Mouse (Mus musculus) skeletal muscle tissue, adult 2 months (tissue): ENCODE data around the gene Bysl.

Experiments
- DNase-seq: peaks from one replicate; pipeline ENCODE4 v3.0.0-alpha.2; 2012; ENCODE audit warnings: low read depth, low spot score

The Bysl gene

DNA sequence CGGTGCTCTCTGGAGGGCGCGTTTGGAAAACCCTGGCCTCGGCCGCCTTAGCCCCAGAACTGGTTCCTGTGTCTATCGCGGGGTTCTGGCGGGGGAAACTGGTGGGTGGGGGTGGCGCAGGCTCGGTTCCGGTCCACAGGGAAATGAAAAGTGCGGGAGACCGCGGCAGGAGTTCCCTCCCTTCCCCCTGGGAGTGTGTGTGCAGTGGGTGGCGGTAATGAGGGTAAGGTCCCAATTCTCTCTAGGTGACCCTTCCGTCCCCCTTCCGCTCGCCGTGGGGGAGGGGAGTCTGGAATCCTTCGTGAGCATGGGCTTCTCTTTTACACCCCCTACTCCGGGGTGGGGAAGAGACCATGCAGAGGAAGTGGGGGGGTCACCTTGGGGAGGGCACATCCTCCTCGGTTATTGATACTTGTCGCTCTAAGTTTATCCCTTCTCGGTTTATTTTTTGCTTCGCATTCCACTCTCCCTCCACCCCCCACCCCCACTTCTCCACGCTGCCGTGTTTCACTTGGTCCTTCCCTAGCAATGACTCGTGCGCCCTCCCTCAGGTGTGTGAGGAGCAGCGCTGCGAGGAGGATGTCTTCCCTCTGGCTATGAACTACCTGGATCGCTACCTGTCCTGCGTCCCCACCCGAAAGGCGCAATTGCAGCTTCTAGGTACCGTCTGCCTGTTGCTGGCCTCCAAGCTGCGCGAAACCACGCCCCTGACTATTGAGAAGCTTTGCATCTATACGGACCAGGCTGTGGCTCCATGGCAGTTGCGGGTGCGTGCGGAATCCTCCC, 16.9 kb downstream of the Bysl start:
- DNase-seq = no peak

DNA sequence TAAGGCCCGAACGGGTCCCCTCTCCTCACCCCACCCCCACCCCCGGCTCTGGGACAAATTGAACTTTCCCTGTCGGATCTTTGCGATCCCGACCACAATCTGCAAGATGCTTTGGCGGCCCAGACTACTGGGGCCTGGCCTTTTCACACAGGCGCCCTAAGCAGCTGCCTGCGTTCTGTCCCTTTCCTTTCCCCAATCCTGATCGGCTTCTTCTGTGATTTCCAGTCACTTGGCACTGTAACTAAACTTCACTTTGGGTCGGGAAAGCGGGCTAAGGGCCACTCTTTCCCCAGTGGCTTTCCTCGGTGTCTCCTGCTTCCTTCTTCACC, 17.5 kb downstream of the Bysl start:
- DNase-seq = no peak

DNA sequence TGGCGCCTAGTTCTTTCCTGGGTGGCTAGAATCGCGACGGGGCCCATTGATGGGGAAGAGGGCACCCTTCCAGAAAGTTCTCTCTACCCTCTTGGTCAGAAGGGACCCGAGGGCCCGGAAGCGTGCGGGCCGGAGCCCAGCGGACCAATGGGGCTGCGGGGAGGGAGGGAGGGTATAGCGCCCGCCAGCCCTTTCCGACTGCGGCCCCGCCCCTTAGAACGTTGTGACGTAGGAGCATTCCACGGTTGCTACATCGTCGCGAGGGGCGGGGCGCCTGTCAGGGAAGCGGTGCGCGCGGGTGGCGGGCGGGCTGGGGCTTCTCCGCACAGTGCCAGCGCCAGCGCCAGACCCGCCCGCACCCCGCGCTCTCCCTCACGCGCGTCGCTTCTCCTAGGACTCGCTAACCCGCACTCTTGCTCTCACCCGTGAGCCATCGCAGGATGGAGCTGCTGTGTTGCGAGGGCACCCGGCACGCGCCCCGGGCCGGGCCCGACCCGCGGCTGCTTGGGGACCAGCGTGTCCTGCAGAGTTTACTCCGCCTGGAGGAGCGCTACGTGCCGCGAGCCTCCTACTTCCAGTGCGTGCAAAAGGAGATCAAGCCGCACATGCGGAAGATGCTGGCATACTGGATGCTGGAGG, 18.0 kb downstream of the Bysl start:
- peak; percentile 88 for DNase-seq

DNA sequence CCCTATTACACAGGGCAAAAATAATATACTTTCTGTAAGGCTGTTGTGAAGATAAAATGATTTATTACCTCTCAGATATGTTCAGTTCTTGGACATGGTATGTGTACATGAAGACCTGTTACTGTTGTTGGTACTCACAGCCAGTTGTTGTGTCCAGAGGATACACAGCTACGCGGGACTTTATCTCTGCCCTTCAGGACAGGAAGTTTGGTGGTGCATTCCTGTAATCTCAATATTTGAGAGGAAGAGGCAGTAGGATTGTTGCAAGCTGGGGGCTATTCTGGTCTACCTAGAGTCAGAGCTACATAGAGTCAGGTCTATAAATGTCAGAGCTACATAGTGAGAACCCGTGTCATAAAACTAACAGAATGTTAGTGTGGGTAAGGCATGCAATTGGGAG, 20.2 kb downstream of the Bysl start:
- no peak for DNase-seq

DNA sequence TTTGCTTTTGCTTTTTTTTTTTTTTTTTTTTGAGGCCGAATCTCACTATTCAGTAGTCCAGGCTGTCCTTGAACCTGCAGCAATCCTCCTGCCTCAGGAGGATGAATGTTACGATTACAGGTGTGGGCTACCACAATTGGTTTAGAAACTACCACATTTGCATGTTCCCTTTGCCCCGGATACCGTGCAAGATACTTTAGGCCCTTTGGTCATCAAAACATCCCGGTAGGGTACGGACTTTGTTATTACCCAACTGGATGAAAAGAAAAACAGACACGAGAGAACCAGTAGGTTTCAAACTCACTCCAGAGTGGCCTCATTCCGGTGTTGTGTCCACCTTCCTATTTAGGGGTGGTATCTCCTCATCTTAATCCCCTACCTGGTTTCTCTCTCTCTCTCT, 22.8 kb downstream of the Bysl start:
- no peak for DNase-seq

DNA sequence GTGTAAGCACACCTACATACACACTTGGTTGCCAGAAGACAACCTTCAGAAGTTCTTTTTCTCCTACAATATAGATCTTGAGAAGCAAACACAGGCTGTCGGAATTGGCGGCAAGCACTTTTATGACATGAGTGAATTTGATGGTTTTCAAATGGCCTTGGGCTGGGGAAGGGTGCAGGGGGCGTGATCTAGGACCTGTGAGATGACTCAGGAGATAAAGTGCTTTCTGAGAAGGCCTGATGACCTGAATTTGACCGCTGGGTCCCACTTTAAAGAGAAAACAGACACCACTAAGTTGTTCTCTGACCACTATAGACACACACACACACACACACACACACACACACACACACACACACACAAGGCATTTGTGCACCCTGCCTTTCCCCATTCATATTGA, 30.3 kb downstream of the Bysl start:
- DNase-seq = no peak

DNA sequence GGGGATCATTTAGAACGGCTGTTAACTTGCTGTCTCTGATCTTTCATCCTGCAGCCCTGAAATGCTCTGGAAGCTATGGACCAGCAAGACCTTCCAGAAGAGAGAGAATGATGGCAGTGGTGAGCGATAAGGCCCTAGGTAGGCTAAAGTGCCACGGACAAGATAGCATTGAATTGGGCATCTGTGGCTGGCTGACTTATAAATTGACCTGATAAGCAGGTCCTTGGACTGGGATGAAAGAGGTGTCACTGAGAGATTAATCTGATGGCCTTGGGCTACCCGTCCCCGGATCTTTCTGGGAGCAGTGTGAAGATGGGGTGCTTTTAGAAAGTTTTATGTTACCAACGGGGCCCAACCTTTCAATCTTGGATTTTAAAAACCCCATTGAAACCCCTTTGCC, 32.6 kb downstream of the Bysl start:
- DNase-seq = no peak

DNA sequence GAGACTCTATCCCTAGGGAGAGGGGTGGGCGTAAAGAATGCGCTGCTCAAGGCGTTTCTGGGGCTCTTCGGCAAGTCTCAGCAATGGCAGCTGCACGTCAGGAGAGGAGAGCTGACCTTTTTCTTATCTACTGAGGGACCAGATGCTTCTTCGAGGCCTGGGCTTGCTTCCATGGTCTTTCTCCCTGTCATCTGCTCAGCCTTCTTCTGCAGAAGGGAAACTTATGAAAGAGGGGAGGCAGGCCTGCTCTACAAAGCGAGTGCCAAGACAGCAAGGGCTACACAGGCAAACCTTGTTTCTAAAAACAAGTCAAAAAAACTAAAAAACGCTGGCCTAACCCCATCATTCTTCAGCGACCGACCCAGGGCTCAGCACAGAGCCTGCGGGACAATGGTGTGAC, 36.5 kb downstream of the Bysl start:
- DNase-seq = no peak

DNA sequence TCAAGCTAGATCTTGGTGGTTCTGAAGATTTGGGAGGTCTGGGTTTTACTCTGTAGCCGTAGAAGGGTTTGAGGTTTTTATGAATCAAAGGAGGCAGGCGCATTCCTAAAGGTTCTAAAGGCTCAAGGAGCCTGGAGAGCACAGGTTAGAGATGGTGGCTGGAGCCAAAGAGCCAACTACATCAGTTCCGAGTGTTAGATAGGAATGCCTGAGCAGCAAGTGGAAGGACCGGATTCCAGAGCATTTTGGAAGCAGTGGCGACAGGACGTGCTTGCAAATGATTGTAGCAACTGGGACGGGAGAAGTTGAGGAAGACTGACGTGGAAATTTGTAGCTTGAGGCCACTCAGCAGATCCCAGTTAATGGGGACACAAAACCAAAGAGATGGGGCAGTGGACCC, 37.3 kb downstream of the Bysl start:
- no peak for DNase-seq

DNA sequence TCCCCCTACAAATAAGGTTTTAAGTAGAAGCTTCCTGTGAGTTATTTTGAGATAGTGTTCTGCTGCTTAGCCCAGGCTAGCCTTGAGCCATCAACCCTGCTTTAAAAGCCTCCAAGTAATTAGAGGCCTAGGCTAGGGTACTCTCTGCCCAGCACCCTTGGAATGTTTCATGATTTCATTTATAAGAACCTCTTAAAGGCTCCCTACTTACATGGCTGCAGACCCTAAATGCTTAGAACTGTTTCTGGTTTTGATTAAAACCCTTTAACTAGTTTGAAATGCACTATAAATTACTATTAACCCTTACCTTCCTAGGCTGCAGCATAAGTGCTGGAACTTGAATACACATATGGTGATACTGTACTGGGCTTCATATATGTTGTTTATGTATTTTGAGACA, 38.9 kb downstream of the Bysl start:
- no peak for DNase-seq

DNA sequence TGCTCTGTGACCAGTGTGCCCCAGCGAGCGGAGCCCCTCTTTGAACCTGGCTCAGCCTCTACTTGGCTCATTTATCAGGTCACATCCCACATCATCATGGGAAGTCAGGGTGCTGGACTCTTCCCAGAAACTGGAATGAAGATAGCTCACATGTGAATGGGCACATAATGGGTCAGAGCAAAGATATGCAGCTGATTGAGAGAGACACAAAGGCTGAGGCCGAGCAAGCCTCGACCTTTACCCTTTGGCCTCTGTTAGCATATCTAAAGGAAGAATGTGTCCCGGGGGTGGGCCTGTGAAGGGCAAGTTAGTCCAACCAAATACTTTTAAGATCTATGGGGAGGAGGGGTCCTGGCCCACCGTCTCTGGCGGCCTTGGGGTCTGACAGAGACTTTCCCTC, 39.7 kb downstream of the Bysl start:
- no peak for DNase-seq

DNA sequence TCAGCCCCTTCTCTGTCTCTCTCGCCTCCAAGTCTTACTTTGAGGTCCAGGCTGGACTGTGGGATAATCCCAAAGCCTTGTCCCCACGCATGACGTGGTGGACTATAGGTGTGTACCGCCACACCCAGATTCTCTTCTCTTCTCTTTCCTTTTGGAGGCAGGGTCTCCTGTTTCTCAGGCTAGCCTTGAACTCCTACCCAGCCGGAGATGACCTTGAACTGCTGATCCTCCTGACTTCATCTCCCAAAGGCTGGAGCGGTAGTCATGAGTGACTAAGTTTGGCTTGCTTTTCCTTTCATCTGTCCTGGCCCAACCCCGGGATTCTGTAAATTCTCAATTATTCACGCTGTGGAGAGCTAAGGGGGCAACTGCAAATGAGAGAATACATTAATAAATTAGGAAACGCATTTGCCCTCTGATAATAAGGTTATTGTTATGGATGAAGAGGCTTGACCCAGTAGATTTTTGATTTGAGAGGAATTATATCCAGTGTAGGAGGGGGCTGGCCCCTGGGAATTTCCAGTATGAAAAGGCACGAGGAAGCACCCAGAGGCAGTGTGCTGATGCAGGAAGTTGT, 42.3 kb downstream of the Bysl start:
- no peak for DNase-seq

DNA sequence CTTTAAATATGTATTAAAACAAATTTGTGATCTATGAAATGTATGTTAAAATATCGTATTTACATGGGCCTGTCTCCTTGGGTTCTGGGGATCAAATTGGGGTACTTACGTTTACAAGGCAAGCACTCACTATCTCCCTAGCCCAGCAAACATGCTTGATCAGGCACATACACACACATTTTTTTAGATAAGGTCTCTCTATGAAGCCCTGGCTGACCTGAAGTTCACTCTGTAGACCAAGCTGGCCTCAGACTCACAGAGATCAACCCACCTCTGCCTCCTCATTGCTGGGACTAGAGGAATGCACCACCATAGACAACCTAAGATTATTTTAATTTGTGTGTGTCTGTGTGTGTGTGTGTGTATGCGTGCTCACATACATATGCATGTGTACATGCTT, 42.9 kb downstream of the Bysl start:
- DNase-seq = no peak

DNA sequence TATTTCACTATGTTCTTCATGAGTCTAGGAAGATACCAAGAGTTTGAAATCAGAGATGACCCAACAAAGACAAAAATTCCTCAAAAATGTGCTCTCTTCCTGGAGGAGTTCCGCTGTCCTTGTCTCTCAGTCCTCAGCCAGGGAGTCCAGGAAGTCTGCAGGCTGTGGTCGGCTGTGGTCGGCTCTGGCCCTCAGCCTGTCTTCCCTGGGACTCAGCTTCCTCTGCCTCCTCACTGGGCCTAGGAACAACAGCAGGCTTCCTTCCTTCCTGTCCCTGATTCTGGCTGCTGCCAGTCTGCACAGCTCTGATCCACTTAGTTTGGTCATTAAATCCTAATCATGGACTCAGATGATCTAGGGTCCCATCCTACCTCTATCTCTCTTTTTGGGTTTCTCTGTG, 44.0 kb downstream of the Bysl start:
- no peak for DNase-seq

DNA sequence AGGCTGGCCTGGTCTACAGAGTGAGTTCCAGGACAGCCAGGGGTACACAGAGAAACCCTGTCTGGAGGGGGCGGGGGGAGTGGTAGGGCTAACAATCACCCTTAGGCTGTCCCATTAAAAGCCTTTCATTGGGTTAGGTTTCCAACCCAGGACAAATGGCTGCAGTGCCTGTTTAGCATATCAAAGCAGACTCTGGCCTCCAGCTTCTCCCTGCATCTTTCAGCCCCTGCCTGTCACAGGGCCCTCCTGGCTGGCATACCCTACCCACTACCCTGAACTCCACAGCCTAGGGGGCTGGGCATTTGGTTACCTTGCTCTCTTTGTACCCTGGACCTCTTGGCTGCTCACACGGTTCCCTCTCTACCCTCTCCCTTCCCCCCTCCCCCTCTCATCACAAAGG, 45.2 kb downstream of the Bysl start:
- no peak for DNase-seq

DNA sequence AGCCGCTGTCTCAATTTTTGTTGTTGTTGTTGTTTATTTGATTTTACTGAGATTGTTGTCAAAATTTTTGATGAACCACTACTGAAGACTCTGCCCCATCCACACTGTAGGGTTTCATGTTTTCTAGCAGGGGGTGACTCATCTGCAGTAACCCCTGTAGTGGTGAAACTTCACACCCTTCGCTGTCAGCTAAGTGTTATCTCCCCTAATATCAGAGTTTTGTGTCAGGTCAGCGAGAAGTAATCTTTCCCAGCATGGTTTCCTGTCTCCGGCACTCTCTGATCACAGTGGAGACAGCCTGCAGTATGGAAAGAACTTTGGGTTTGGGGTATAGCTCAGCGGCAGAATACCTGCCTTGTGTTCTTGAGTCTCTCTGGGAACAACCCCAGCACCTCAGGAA, 46.7 kb downstream of the Bysl start:
- DNase-seq = no peak

DNA sequence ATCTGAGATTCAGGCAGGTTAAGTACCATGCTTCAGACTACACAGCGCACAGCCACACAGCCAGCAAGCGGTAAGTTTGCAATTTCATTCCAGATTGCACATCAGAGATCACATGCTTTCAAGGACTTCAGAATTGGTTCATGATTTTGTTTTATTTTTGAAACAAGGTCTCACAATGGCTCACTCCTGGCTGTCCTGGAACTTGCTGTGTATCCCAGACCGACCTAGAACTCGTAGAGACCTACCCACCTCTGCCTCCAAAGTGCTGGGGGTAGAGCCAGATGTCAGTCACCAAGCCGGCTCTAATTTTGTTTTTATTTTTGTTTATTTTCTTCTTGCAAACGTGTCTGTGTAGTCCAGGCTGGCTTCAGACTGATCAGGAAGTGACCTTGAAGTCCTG, 48.4 kb downstream of the Bysl start:
- no peak for DNase-seq

DNA sequence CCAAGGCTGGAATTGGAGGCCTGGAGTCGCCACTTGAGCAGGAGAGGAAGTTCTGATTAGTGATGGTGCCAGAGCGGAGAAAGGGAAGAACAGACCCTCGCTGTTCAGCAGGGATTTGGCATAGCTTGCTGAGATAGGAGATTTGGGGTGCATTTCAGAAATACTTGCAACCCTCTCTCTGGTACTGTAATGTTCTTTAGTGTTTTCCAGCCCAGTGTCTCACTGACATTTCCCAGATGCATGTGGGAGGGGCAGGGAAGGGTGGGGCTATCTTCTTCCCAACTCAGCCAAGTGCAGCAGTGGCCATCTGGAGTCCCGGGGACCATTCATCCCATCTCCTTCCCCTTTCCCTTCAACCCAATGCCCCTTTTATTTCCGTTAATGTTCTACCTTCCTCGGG, 51.6 kb downstream of the Bysl start:
- DNase-seq = no peak

DNA sequence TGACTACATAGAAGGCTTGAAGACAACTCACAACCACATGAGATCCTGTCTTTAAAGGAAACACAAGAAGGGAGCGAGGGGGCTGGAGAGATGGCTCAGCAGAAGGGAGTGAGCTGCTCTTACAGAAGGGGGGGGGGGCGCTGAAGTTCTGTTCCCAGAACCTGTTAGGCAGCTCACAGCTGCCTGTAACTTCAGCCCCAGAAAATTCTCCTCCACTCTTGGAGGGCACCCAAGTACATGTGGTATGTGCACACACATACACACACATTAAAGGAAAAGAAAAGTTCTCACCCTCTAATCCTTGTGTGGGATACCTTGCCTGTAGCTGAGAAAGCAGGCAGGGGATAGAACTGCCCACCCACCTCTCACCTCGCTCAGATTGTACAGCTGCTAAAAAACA, 54.1 kb downstream of the Bysl start:
- no peak for DNase-seq

DNA sequence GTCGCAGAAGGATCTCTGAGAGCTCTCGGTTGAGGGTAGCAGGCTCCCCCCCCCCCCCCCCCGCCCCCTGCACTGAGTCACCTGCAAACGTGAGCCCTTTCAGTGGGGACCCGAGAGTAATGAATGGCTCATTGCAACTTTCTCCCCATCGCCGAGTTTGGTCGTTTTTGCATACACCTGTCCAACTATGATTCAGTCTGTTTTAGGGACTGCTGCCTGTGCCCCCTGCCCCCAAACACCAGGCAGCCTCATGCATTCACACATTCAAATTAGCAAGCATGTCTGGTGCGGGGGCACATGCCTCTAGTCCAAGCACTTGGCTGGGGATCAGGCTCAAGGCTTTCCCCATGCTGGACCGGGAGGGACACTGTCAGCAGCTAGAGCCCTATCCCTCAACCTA, 56.7 kb downstream of the Bysl start:
- DNase-seq = no peak

DNA sequence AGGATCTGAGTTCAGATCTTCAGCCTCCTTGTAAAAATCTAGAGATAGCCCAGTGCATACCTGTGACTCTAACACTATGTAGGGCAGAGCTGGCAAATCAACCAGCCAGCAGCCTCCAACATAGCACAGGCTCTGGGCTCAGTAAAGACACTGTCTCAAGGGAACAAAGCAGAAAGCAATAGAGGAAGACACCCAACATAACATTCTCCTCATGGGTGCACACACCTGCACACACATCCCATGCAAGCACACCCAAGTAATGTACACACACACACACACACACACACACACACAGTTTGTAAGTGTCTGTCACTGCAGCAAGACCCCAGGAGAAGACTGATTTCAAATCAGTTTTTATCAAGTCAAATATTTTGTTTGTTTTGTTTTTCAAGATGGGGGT, 58.3 kb downstream of the Bysl start:
- no peak for DNase-seq

DNA sequence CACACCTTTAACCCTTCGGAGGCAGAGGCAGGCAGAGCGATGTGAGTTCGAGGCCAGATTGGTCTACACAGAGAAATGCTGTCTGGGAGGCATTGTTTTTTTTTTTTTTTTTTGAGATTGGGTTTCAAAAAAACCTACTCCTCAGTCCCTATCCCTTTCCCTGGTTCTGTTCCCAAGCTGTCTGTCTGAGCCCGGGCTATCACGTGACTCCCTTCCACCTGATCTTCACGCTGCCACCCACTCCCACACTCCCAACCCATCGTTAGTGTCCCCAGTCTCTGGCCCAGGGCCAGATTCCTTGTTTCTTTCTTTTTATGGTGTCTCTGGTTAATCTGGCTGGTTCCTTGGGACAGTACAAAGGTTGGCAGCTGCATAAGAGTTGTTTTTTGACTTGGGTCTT, 60.2 kb downstream of the Bysl start:
- no peak for DNase-seq
